Mouse (Mus musculus) lung, postnatal 4 days (tissue): ENCODE results near the gene Hist2h2aa1.
A peak's percentile ranks its signal among the peaks of the same experiment; 100 is the strongest.
"Not testable (repeated sequence)": the region's sequence is repeated elsewhere in the genome, so short reads cannot be mapped to it uniquely, and the experiment has no call there.

Experiments
- DNase-seq, 2 experiments: peaks; one replicate each; pipeline ENCODE4 v3.0.0; 2021

Hist2h2aa1 gene

GRCm38 (mm10) chr3:96230910-96231757, 14.2 kb upstream of the Hist2h2aa1 start:
- DNase-seq = no peak

GRCm38 (mm10) chr3:96231758-96232120, 13.6 kb upstream of the Hist2h2aa1 start:
- no peak for DNase-seq

DNA sequence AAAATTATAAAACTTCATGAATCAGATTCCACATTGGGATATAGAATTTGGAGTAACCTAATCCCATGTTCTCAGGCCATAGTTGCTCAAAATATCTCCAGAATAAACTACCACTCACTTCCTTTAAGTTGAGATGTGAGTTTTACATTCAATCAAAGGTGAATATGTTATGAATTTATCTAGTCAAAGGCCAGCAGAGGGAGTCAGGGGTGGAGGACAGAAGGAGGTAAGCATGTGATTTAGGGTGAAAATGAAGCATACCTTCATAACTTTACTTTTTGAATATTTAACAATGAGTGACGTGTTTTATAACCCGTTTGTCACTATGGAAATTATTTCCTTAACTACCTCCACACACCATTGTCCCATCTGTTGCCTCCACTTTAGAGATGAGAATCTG, 10.4 kb upstream of the Hist2h2aa1 start:
- DNase-seq = no peak

DNA sequence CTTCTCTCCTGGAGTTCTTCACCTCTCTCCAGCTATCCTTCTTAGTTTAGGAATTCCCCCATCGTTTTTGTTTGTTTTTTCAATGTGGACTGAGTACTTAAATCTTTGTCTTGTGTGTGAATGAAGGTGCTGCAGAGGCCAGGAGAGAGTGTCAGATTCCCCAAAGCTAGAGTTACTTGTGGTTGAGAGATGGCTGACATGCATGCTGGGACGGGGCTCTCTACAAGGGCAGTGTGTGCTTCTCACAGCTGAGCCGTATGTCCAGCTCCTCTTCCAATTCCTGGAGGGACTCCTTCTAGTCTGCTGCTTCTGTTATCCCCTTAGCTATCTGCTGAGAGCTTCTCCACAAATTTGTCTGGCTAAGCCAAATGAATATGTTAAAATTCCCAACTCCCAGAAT, 9.5 kb upstream of the Hist2h2aa1 start:
- DNase-seq = no peak

GRCm38 (mm10) chr3:96236834-96237334, 8.4 kb upstream of the Hist2h2aa1 start:
- no peak for DNase-seq

GRCm38 (mm10) chr3:96237335-96237903, 7.9 kb upstream of the Hist2h2aa1 start:
- no peak for DNase-seq

DNA sequence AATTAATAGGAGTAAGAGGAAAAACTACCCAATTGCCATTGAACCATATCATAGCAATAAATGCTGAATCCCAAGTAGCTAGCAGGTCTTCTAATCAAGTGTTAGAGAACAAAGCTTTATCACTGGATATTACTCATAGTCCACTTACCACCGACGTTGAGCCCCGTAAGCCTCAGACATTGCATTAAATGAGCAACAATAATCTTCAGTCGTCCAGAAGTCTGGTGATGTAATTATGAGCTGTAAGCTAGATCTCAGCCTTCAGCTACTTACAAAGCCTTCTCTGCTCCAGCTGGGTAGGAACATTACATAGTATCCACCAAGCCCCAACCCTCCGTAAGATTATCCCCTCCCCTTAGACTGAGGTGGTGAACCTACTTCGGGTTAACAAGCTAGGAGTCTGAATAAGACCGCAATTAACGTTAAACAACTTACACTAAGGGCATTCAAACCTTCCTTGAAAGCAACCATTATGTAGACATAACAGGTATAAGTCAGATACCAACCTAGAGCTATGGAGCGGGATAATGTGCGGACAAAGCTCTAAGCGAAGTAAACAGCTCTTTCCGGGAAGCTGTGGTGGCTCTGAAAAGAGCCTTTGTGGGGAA, 7.3 kb upstream of the Hist2h2aa1 start:
- no peak for DNase-seq

DNA sequence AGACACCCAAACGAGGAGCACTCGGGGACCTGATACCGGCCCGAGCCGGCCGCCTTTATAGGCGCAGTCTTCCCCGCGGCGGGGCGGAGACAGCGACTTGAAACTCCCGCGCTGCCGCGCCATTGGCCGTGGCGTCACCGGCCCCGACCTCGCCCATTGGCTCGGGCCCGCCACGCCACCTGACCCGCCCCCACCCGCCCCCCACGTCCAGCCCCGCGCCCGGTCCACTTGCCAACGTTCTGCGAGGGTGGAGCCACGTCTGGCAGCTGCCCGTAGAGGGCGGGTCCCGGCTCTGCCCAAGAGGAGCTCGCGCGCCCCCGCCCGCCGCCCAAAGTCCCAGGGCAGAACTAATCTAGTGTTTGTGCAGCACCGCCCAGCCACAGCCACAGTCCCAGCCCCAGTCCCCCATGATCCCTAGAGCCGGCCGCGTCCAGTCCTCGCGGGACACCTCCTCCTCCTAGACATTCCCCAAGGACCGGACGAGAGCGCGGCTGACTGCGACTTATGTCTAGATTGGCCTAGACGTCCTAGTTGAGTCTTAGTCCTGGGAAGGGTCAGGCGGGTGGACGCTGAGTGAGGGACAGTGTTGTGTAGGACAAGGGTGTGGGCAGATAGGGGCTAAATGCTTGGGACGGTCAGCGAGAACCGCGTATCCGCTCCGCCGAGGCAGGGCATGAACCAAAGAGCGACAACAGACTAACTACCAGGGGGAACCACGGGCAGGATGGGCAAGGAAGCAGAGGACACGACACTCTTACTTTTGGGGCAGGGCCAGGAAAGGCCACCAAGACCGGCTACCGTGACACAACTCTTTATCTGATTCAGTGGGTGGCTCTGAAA, 6.1 kb upstream of the Hist2h2aa1 start, which contains the start of gene Hist2h3c2:
Hist2h3c2 (minus strand) TSS at position 174 of the 840 bp plus-strand sequence.
- peak; percentile 60 to 87 for DNase-seq

GRCm38 (mm10) chr3:96239949-96240798, 5.1 kb upstream of the Hist2h2aa1 start, which contains the start of gene Hist2h2aa2:
Gene Hist2h2aa2 (minus strand): TSS chr3:96240276.
- peak; percentile 97 to 98 for DNase-seq

GRCm38 (mm10) chr3:96240799-96241197, 4.5 kb upstream of the Hist2h2aa1 start:
- no peak for DNase-seq

GRCm38 (mm10) chr3:96243921-96244572, 1.2 kb upstream of the Hist2h2aa1 start:
- no peak for DNase-seq

DNA sequence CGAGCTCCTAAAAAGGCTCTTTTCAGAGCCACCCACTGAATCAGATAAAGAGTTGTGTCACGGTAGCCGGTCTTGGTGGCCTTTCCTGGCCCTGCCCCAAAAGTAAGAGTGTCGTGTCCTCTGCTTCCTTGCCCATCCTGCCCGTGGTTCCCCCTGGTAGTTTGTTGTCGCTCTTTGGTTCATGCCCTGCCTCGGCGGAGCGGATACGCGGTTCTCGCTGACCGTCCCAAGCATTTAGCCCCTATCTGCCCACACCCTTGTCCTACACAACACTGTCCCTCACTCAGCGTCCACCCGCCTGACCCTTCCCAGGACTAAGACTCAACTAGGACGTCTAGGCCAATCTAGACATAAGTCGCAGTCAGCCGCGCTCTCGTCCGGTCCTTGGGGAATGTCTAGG, 721 bp downstream of the Hist2h2aa1 start:
- not testable (repeated sequence) for DNase-seq

- DNase-seq = peak in 1 of 2 experiments; percentile 56
Observed at GRCm38 (mm10) chr3:96246427-96246856, 1.1 kb downstream of the Hist2h2aa1 start, which contains the start of gene Hist2h3c1. Gene Hist2h3c1 (plus strand): TSS chr3:96246685.

DNA sequence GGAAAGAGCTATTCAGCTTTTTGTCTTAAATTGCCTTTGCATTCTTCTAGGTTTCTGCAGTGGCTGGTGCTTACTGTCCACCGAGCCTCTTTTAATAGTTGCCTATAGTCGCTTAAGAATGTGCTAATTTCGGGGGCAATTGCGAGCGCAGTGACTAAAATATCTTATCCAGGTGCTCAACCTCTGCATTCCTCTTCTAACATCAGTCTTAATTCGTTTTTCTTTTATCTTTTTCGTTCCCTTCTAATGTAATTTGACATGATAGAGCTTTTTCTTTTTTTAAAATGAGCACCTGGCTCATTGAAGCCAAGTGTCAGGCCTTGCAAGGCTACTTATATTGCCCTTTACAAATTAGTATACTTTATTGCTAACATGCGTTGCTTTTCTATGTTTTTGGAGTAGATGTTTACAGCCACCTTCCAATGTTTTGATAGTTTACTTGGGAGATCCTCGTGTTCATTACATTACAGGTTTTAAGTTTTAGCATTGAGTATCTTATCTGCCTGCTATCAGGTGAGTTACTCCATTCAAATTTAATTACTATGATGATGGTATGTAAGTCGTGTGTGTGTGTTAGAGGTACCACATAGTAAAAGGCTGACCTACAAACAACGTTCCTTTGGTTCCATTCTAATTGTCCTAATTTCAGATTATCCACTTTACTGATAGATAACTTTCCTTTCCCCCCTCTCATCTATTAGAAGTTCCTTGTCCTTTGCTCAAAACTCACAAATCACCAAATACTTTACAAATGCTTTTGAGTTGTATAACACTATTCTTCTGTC, 2.3 kb downstream of the Hist2h2aa1 start:
- no peak for DNase-seq

DNA sequence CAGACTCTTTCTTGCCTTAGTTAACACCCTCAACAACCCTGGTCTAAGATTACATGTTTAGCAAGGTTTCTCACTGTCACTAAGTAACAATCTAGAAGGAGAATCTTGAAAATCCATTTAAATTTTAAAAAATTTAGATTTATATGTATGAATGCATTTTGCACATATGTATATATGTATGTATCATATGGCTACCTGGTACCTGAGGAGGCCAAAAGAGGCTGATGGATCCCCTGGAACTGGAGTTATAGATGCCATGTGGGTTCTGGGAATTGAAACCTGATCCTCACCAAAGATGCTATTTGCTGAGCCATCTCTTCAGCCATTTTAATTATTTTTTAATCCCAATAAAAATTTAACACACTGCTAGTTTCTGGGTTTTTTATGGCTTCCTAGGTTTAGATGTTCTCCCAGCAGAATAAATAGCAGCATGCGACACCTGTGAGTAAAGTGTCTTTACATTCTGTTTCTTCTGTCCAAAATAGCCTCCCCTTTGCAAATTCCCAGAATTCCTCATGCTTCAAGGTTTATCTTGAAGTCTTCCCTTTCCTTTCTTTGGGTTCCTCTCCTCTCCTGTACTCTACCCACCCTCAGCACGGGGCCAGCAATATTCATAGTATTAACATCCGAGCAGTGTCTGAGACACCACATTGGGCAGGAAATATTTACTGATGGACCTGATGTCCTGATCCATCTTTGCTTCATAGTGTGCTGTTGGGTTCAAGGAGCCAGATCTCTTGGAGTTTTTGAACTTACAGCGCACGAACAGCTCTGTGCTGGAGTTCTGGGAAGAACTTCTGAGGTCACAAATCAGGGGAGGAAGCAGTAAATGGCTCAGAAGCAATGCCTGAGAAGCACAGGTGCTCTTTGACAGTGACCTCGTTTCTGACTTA, 3.1 kb downstream of the Hist2h2aa1 start:
- DNase-seq = no peak

DNA sequence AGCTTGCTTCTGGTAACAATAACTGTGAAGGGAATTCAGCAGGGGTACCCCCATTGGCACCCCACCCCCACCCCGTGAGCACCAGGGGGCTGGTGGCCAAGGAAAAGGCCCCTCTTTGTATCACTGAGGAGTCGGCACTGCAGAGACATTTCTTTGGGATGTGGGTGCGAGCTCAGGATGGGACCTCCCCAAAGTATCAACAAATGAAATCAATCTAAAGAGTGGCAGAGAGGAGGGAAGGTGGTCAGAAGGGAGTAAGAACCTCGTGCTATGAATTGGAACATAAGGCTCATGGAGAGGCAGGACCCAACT, 3.7 kb downstream of the Hist2h2aa1 start:
- DNase-seq = no peak

GRCm38 (mm10) chr3:96250890-96251289, 5.6 kb downstream of the Hist2h2aa1 start:
- no peak for DNase-seq

- no peak for DNase-seq
Observed at GRCm38 (mm10) chr3:96251787-96252186, 6.5 kb downstream of the Hist2h2aa1 start.

GRCm38 (mm10) chr3:96254683-96255355, 9.5 kb downstream of the Hist2h2aa1 start:
- no peak for DNase-seq
